Mouse (Mus musculus): Measurements from ENCODE around the gene Zmynd11.

Zmynd11 gene

GRCm38 (mm10) chr13:9656613-9657012 lies 108.5 kb downstream of the Zmynd11 start:
- no peak for DNase-seq (ENCODE audit: low spot score in 2 of 2)

GRCm38 (mm10) chr13:9653018-9653417 lies 112.1 kb downstream of the Zmynd11 start:
- no peak for DNase-seq (ENCODE audit: low spot score in 2 of 2)

- DNase-seq (ENCODE audit: low spot score in 2 of 2) = no peak
These were observed 114.5 kb downstream of the Zmynd11 start for GRCm38 (mm10) chr13:9650580-9650979.

- no peak for DNase-seq (ENCODE audit: low spot score in 2 of 2)
These were observed 115.2 kb downstream of the Zmynd11 start for GRCm38 (mm10) chr13:9649894-9650293.

- DNase-seq (ENCODE audit: low spot score in 2 of 2) = no peak
These were observed 116.4 kb downstream of the Zmynd11 start for GRCm38 (mm10) chr13:9648716-9649115.

- no peak for DNase-seq (ENCODE audit: low spot score in 2 of 2)
These were observed 127.2 kb downstream of the Zmynd11 start for GRCm38 (mm10) chr13:9637949-9638348.

- no peak for DNase-seq (ENCODE audit: low spot score in 2 of 2)
These were observed 128.6 kb downstream of the Zmynd11 start for GRCm38 (mm10) chr13:9636505-9636904.

GRCm38 (mm10) chr13:9635951-9636350 lies 129.2 kb downstream of the Zmynd11 start:
- no peak for DNase-seq (ENCODE audit: low spot score in 2 of 2)
